Mouse (Mus musculus) liver, postnatal 0 days (tissue): ENCODE results near the gene Mfsd12. TPM values are rescaled to one million over a fixed set of nuclear protein-coding genes. Genes with fewer than 3 reads are reported as not detected.
A peak's percentile ranks its signal among the peaks of the same experiment; 100 is the strongest.

Experiments used
- ATAC-seq: fragments of 200-750 bp; cut with Nextera tagmentation; 2 replicates; pipeline ENCODE4 v1.8.0; 2017; ENCODE audit warnings: mild to moderate bottlenecking, moderate library complexity
- DNase-seq: peaks from one replicate; pipeline ENCODE4 v3.0.0-alpha.2; 2016
- H3K27ac ChIP-seq: fragments of 300-500 bp; sonication (generic); 2 replicates; pipeline ENCODE4 v1.5.1; 2014; ENCODE audit warnings: antibody characterized with exemption, moderate library complexity, mild to moderate bottlenecking, low read depth
- H3K27me3 ChIP-seq: fragments of 300-500 bp; sonication (generic); 2 replicates; pipeline ENCODE4 v1.6.1; 2014; ENCODE audit warnings: low read length, control low read depth, mixed read lengths; ENCODE audit not compliant: insufficient read depth
- H3K36me3 ChIP-seq: fragments of 300-500 bp; sonication (generic); replicated peaks from 2 replicates; pipeline ENCODE4 v1.6.1; 2014; ENCODE audit warnings: mild to moderate bottlenecking, control low read depth, low read length, moderate library complexity, mixed read lengths; ENCODE audit not compliant: insufficient read depth
- H3K4me1 ChIP-seq: fragments of 300-500 bp; sonication (generic); 2 replicates; pipeline ENCODE4 v1.6.1; 2014; ENCODE audit warnings: antibody characterized with exemption, mild to moderate bottlenecking, control low read depth; ENCODE audit not compliant: insufficient read depth
- H3K4me2 ChIP-seq: fragments of 300-500 bp; sonication (generic); 2 replicates; pipeline ENCODE4 v1.6.1; 2014; ENCODE audit warnings: low read depth, mild to moderate bottlenecking, low read length, moderate library complexity, mixed read lengths
- H3K4me3 ChIP-seq: fragments of 300-500 bp; sonication (generic); 2 replicates; pipeline ENCODE4 v1.5.1; 2014; ENCODE audit warnings: low read depth, low read length
- H3K9ac ChIP-seq: fragments of 300-500 bp; sonication (generic); replicated peaks from 2 replicates; pipeline ENCODE4 v1.6.1; 2014; ENCODE audit warnings: mild to moderate bottlenecking, moderate library complexity
- H3K9me3 ChIP-seq: fragments of 300-500 bp; sonication (generic); 2 replicates; pipeline ENCODE4 v1.6.1; 2016; ENCODE audit warnings: mild to moderate bottlenecking, control low read depth, low read length, mixed read lengths
- CTCF ChIP-seq: sonication (generic); IDR thresholded peaks from 2 replicates; pipeline ENCODE4 v1.5.1; 2016; ENCODE audit warnings: antibody characterized with exemption, low read depth
- EP300 ChIP-seq: IDR thresholded peaks from 2 replicates; pipeline ENCODE4 v1.6.1; 2016; ENCODE audit warnings: antibody characterized with exemption, low read depth, mild to moderate bottlenecking
- WGBS: fragments of 180-500 bp; shearing (Covaris S2); extraction: QIAGEN DNeasy Blood & Tissue Kit; methylation state at CpG from one replicate; pipeline ENCODE4 v1.1.7; 2014; ENCODE audit not compliant: insufficient replicate concordance; 5-methylcytosine and 5-hydroxymethylcytosine counted together
- polyA plus RNA-seq: library from polyadenylated mRNA; unstranded; fragments of >200 nt; fragmentation: Nextera tagmentation; extraction: Ambion mirVana; gene quantifications from 2 replicates; pipeline ENCODE4 v1.2.1, GENCODE M21; 2015

The Mfsd12 gene
- polyA plus RNA-seq, 1 experiment from 2014 or later: 7.9 TPM

- TF ChIP-seq CTCF (no peak), EP300 (no peak)
- Histone ChIP-seq H3K27me3 (peaks cover 4% of the 10 kb centered on the region; the same call in 1 of the 2 replicates), H3K4me3 (no peak overlapping the region), H3K36me3 (peaks cover 24% of the 10 kb centered on the region), H3K9me3 (no peaks in the 10 kb centered on the region), H3K9ac (no peak overlapping the region), H3K4me1 (peaks cover 40% of the 10 kb centered on the region), H3K4me2 (peak overlapping the region; percentile 40), H3K27ac (peak overlapping the region; percentile 39)
- 32% methylated on average over 17 of the region's 18 CpGs for WGBS
- DNase-seq (no peak), ATAC-seq (no peak)
Observed at GRCm38 (mm10) chr10:81404720-81405119, 47.4 kb downstream of the Mfsd12 start.

GRCm38 (mm10) chr10:81405588-81406201 lies 48.4 kb downstream of the Mfsd12 start:
- no peaks in the 10 kb centered on the region for H3K9me3 ChIP-seq
- no peak overlapping the region for H3K4me3 ChIP-seq
- peaks cover 48% of the 10 kb centered on the region for H3K4me1 ChIP-seq
- WGBS: 47% methylated on average over 13 of the region's 13 CpGs
- peaks cover 4% of the 10 kb centered on the region; the same call in 1 of the 2 replicates for H3K27me3 ChIP-seq
- 0 out of 2 replicates have a peak overlapping the region, but pooled peaks have one; percentile 39 for H3K27ac ChIP-seq
- TF ChIP-seq EP300: no peak
- peak; percentile 84 for TF ChIP-seq CTCF
- ATAC-seq: no peak
- peaks cover 15% of the 10 kb centered on the region; the same call in 1 of the 2 replicates for H3K36me3 ChIP-seq
- H3K9ac ChIP-seq: no peak overlapping the region
- H3K4me2 ChIP-seq: no peak overlapping the region
- DNase-seq: peak; percentile 78

- peak overlapping the region; percentile 2; the same call in 1 of the 2 replicates for H3K27ac ChIP-seq
- no peak overlapping the region; the same call in 1 of the 2 replicates for H3K9ac ChIP-seq
- peaks cover 4% of the 10 kb centered on the region; the same call in 1 of the 2 replicates for H3K27me3 ChIP-seq
- H3K9me3 ChIP-seq: no peaks in the 10 kb centered on the region
- peaks cover 13% of the 10 kb centered on the region; the same call in 1 of the 2 replicates for H3K36me3 ChIP-seq
- WGBS: 34% methylated on average over 24 of the region's 24 CpGs
- TF ChIP-seq EP300: no peak
- TF ChIP-seq CTCF: no peak
- peaks cover 52% of the 10 kb centered on the region for H3K4me1 ChIP-seq
- peak overlapping the region; percentile 65 for H3K4me2 ChIP-seq
- DNase-seq (no peak), ATAC-seq (no peak)
- peak overlapping the region; percentile 34 for H3K4me3 ChIP-seq
Observed at GRCm38 (mm10) chr10:81406504-81407440, 49.5 kb downstream of the Mfsd12 start.

DNA sequence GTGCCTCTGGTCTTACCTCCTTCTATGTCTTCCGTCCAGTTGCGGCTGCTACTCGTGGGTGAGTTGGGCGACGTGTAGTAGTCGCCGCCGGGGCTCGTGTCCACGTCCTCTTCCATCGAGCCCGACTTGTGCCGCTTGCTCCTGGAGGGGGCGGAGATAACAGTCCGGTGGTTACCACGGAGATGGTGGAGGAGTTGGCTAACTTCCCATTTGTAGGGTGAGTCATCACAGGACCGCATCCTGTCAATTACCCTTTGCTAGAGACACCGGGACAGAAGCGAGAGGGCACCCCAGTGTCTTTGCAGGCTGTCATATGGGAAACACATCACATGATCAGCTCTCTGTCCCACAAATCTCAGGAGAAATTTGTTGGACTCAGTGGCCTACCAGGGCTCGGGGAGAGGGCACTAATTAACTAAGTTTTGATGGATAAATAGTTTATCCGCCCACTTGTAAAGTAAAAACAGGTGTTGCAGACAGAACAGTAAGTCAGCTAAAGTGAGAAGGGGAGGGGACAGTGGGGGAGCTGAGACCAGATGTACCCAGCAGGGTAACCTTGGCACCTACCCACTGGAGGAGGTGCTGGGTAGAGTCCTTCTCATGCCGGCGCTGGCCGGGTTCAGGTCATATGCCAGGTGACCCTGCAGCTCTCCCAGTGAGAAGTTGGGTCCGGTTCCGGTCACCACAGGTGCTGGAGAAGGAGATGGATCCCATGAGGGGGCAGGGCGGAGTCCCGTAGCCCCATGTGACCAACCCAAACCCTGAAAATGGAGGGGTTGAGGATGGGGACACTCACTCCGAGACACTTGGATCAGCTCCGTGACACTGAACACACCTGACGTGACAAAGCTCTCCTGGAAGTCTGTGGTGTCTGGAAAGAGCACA lies 50.5 kb downstream of the Mfsd12 start:
- TF ChIP-seq CTCF (peak; percentile 18; the same call in 1 of the 2 replicates), EP300 (no peak)
- Histone ChIP-seq H3K9ac (no peak overlapping the region; the same call in none of the 2 replicates), H3K27me3 (peaks cover 4% of the 10 kb centered on the region; the same call in 1 of the 2 replicates), H3K4me2 (peak overlapping the region; percentile 65), H3K27ac (peak overlapping the region; percentile 64), H3K9me3 (no peaks in the 10 kb centered on the region), H3K4me1 (peaks cover 56% of the 10 kb centered on the region), H3K4me3 (peak overlapping the region; percentile 34), H3K36me3 (peaks cover 13% of the 10 kb centered on the region; the same call in 1 of the 2 replicates)
- ATAC-seq (peak; percentile 51), DNase-seq (peak; percentile 83)
- 20% methylated on average over 31 of the region's 31 CpGs for WGBS

- H3K9me3 ChIP-seq: no peaks in the 10 kb centered on the region
- peak; percentile 0; the same call in 1 of the 2 replicates for ATAC-seq
- H3K36me3 ChIP-seq: peaks cover 13% of the 10 kb centered on the region; the same call in 1 of the 2 replicates
- peaks cover 62% of the 10 kb centered on the region for H3K4me1 ChIP-seq
- H3K4me2 ChIP-seq: peak overlapping the region; percentile 45
- DNase-seq: no peak
- no peak for TF ChIP-seq CTCF
- TF ChIP-seq EP300: no peak
- H3K4me3 ChIP-seq: no peak overlapping the region
- peak overlapping the region; percentile 64 for H3K27ac ChIP-seq
- peaks cover 4% of the 10 kb centered on the region; the same call in 1 of the 2 replicates for H3K27me3 ChIP-seq
- H3K9ac ChIP-seq: no peak overlapping the region; the same call in 1 of the 2 replicates
- 39% methylated on average over 13 of the region's 13 CpGs for WGBS
Observed at GRCm38 (mm10) chr10:81408424-81408729, 51.1 kb downstream of the Mfsd12 start.
